Mouse (Mus musculus): ENCODE measurements around the gene Unc13d.

DNA sequence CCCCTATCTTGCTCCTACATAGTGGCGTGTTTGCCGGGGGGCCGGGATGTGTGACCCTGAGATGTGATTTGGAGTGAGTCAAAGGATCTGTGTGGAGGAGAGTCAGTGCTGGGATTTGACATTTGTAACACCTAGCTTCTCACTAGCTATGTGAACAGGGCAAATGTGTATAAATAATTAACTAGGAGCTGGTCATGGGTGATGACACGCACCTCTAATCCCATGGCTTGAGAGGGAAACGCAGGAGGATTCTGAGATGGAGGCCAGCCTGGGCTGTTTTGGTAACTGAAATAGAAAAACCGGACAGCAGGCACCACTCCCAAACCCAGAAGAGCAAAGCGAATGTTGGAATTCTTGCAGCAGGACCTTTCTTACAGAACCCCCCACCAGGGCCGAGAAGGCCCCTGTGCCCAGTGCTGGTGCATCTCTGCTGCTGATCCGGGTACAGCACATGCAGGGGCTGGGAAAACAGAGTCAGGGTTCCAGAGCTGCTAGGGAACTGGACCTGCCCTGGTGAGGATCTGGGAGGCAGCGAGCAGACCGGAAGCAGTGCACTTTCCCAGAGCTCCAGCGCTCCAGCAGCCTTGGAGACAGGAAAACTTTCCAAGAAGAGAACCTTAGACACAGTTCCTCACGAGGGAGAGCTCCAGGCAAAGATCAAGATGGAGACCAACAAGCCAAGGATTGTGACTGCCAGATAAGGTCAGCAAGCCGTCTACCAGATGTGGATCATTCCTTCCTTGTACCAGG lies 21.1 kb upstream of the Unc13d start:
- TF ChIP-seq CTCF (IDR thresholded peaks at IDR 0.05; ENCODE audit: low read depth) (no peak), EP300 (optimal IDR thresholded peaks at IDR 0.05) (no peak)

Data from stomach, postnatal 0 days (tissue).